Mouse (Mus musculus) retina, embryonic 14.5 days (tissue): Measurements from ENCODE around the gene Lin37.

Experiments
- DNase-seq: peaks from one replicate; pipeline ENCODE4 v3.0.0-alpha.2; 2015; ENCODE audit warnings: low spot score

Lin37 gene

DNA sequence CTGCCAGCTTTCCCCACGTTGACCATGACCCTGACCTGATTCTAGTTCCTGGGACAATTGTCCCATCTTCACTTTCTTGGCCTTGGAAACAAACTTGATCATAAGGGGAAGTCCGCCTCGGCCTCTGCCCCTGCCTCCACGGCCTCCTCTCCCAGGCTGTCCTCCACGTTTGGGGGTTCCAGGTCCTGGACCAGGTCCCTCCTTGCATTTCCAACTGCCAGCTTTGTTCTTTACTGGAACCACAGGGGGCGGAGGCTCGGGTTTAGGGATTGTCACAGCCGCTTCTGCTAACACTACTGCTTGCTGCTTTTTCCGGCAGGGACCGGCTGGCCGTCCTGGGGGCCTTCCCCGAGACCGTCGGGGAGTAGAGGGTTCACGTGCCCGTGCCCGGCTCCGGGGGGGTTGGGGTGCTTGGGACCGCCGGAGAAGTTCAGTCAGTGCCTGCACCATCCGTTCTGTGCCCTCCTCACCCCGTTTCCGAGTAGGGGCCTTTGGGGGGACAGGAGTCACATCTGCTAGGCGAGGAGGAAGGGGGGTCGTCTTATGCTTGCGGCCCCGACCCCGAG, 26.9 kb upstream of the Lin37 start:
- DNase-seq, result no peak

DNA sequence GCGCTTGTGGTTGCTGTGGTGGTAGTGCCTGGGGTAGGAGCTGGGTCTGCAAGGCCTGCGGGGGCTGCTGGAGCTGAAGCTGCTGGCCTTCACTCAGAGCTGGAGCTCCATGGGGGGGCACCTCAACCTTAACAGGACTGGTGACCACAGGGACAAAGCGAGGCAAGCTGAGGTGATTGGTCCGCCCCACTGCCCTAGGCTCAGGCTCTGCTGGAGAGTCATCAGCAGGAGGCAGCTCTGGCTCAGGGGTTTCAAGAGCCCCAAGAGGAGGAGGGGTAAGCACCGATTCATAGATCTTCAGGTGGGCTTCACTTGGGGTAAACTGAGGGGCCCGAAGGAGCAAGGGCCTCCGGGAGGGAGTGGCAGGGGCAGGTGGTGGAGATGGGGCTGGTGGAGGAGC, 25.5 kb upstream of the Lin37 start:
- DNase-seq, result no peak

- DNase-seq, result no peak
Measured at GRCm38 (mm10) chr7:30584339-30584738, 24.7 kb upstream of the Lin37 start.

GRCm38 (mm10) chr7:30581547-30581946, 21.9 kb upstream of the Lin37 start:
- no peak for DNase-seq

GRCm38 (mm10) chr7:30579950-30580349, 20.3 kb upstream of the Lin37 start:
- DNase-seq, result no peak

DNA sequence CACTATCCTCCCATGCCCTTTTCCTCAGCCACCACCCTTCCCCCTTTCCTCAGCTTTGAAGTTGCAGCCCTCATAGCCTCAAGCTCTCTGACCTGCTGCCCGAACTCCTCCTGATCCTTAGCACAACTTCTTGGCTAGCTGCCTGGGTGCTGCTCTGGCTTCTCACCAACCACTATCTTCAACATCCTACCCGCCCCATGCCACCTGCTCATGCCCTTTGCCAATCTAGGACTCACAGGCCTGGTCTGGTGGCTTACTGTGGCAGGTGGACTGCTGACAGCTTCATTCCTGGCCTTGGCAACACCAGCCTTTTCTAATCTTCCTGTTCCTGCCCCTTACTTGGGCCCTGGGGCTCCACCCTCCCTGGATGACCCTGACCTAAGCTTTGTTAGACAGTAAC, 13.3 kb upstream of the Lin37 start:
- no peak for DNase-seq

- DNase-seq, result no peak
Measured at GRCm38 (mm10) chr7:30572389-30572788, 12.8 kb upstream of the Lin37 start.

- DNase-seq, result no peak
Measured at GRCm38 (mm10) chr7:30567555-30567954, 7.9 kb upstream of the Lin37 start.

DNA sequence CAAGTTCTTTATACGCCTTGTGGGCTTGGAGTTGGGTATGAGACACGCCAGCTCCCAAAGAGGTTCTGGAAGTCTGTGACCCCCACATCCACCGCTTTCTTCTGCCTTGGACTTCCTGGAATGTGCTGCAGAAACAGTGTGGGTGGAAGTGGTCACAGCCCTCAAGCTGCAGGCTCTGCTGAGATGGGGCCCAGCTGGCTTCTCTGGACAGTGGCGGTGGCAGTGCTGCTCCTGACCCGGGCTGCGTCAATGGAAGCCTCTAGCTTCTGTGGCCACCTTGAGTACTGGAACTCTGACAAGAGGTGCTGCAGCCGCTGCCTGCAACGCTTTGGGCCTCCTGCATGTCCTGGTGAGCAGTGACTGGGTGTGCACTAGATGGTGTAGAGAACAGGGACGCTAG, 6.4 kb upstream of the Lin37 start:
- DNase-seq, result no peak

GRCm38 (mm10) chr7:30564970-30565571, 5.4 kb upstream of the Lin37 start, which contains the start of gene Igflr1:
TSS of gene Igflr1 (plus strand) at chr7:30565427.
- DNase-seq, result no peak

- no peak for DNase-seq
Measured at GRCm38 (mm10) chr7:30563906-30564280, 4.3 kb upstream of the Lin37 start.

DNA sequence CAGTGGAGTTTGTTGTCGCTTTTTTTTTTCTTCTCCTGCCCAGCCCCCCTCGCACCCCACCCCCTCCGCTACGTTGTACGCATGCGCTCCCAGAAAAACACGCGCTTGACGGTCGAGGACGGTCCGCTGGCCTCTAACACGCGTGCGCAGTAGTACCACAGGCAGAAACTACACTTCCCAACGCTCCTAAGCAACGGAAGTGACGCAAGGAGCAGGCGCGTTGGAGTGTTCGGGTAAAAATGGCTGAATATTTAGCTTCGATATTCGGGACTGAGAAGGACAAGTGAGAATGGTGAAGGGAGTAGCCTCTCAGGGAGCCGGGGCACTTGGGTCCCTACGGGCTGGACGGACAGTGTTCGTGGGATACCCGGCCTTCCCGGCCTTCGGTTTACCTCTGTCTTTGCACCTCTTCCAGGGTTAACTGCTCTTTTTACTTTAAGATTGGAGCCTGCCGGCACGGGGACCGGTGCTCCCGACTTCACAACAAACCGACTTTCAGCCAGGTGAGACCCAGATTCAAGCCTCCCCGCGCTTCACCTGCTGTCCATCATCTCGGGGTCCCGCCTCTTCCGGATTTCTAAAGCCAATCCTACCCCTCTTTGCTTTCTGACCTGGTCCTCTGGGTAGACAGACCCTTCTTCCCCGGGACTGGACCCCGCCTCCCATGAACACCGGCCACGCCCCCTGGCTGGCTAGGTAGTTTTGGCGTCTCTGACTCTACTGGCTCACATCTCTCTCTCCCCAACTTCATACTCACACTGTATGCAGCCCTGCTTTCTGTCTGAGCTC, 3.7 kb upstream of the Lin37 start, which contains the start of the genes U2af1l4, Gm49396 and Psenen:
Gene U2af1l4 (plus strand): TSS at position 185 of the 789 bp plus-strand sequence.
Gene Gm49396 (plus strand): TSS at position 228 of the 789 bp plus-strand sequence.
Gene Psenen (minus strand): TSS at position 511 of the 789 bp plus-strand sequence.
- peak; percentile 99 for DNase-seq

- DNase-seq, result no peak
Measured at GRCm38 (mm10) chr7:30562526-30563116, 3.0 kb upstream of the Lin37 start.

DNA sequence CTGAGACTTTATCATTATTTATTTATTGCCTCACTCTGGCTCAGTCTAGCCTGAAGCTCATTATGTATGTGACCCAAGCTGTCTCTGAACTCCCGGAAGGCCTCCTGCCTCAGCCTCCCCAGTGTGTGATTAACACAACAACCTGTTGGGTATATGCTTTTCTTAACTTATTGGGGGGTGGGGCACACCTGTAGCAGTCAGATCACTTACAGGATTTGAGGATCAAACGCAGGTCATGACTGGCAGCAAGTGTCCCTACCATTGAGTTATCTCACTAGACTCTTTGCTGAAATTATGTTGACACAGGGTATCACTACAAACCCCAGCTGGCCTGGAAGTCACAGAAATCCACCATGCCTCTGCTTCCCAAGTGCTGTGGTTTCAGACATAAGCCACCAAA, 658 bp upstream of the Lin37 start:
- DNase-seq, result peak; percentile 13

- no peak for DNase-seq
Measured at GRCm38 (mm10) chr7:30558656-30559442, 789 bp downstream of the Lin37 start.

DNA sequence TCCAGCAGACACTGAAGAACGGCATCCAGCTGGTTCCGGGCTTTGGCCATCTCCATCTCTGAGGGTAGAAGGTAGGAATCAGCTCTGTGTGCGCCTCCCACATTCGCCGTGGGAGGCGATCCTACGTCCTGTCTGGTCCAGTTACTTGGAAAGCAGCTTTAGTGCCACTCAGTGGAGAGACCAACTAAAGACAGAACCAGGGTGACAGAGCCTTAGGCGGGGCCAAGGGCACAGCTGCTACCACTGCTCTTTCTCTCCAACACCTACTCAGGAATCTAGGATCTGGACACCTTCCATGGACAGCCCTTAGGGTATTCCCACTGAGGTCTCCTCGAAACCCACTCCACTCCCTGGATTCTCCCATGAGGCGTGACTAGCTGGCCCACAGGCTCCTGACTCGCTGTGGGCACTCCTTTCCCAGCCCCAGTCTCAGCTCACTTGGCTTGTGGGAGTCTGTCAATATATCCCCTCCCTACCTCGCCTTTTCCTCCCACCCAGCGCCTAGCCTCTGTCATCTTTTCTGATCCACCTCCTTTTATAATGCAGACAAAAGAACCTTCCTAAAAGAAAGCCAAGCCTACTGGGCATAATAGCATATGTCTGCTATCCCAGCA, 1.6 kb downstream of the Lin37 start:
- DNase-seq, result no peak

DNA sequence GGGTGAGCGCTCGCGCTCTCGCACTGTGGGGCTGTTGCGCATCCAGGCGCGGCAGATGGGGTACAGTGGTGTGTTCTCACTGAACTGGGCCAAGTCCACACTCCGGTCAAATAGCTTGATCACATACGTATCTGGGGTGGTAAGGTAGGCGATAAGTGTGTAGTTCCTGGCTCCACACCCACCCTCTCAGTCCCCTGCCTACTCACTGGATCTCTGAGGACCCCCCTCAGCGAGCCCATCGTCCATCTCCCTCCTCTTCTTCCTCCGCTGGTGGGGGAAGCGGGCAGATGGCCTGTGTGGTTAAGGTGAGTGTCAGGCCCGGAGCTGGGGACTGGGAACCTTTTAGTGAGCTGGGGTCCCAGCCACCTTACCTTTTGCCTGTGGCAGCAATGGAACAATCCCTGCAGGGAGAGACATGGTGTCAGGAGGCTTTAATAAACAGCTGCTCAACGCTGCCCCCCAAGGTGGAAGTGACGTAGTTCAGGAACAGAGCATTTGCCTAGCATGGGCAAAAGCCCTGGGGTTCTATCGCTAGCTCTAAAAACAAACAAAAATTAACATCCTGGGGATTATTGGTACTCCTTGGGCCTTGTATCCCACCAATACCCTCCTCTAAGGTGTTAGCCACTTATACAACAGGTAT, 2.6 kb downstream of the Lin37 start:
- peak; percentile 43 for DNase-seq

- DNase-seq, result no peak
Measured at GRCm38 (mm10) chr7:30553810-30554584, 5.6 kb downstream of the Lin37 start.

DNA sequence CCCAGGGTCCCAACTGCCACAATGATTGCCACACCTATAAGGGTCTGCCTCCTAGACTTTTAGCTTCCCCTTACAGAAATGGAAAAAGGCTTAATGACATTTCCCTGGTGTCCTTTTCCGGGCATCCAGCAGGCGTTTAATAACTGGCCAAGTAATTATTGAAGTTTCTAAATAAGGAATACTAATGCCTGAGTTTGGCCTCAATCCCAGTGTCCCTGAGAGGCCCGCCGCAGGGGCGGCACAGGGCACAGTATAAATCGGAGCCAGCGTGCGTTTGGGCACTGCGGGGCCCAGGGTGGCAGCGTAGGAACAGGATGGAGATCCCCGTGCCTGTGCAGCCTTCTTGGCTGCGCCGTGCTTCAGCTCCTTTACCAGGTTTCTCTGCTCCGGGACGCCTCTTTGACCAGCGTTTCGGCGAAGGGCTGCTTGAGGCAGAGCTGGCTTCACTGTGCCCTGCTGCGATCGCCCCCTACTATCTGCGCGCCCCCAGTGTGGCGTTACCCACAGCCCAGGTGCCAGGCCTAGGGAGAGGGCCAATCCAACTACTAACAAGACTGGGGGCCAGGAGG, 6.5 kb downstream of the Lin37 start:
- DNase-seq, result peak; percentile 20
